Mouse (Mus musculus): ENCODE results near the gene Nudt8. TPM values are rescaled to one million over a fixed set of nuclear protein-coding genes. Genes with fewer than 3 reads are reported as not detected.

The Nudt8 gene
- polyA plus RNA-seq, 1 experiment: 36.9 TPM

DNA sequence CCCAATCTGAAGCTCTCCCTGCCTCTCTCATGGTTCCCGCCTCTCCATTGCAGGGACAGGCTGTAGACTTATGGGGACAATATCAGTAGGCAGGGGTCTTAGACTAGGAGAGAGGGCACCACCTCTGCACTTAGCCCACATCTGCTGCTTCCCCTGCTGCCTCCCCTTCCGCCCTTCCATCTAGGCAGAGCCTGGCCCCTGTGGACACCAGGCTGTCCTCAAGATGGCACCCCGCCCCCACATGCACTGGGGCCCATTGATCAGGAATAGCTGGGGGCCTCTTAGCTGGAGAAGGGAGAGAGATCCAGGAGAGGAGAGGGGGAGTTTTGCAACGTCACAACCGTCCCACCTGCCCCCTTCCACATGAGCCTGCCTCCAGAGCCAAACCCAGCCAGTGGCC lies 8.0 kb upstream of the Nudt8 start, which contains the start of gene Tbx10:
Gene Tbx10 (plus strand): TSS at position 337 of the 400 bp plus-strand sequence.
- no peaks in the 10 kb centered on the region for H3K79me2 ChIP-seq (ENCODE audit: control insufficient read depth, insufficient read depth)
- peaks cover 28% of the 10 kb centered on the region for H3K27me3 ChIP-seq (ENCODE audit: control insufficient read depth, insufficient read depth, insufficient read length)
- TF ChIP-seq TCF12 (IDR thresholded peaks at IDR 0.05; ENCODE audit: insufficient read depth, poor library complexity, severe bottlenecking): no peak
- TF ChIP-seq E2F4 (IDR thresholded peaks at IDR 0.05; ENCODE audit: insufficient read depth): no peak
- TF ChIP-seq MAX (IDR thresholded peaks at IDR 0.05; ENCODE audit: low read depth): no peak
- no peak for TF ChIP-seq MYOG (IDR thresholded peaks at IDR 0.05; ENCODE audit: control insufficient read depth in 1 of 3, insufficient read depth in 1 of 3, insufficient read length in 2 of 3, low read depth in 2 of 3)
- no peak for TF ChIP-seq MYOD1 (IDR thresholded peaks at IDR 0.05; ENCODE audit: control insufficient read depth in 1 of 3, insufficient read length in 2 of 3, low read depth in 2 of 3)
- TF ChIP-seq POLR2A (IDR thresholded peaks at IDR 0.05; ENCODE audit: insufficient read length, low read depth): no peak
- TF ChIP-seq SRF (IDR thresholded peaks at IDR 0.05; ENCODE audit: control insufficient read depth, insufficient read length, low read depth): no peak
- no peak for TF ChIP-seq REST (IDR thresholded peaks at IDR 0.05; ENCODE audit: insufficient read depth, insufficient read length)
- TF ChIP-seq USF1 (IDR thresholded peaks at IDR 0.05; ENCODE audit: low read depth): no peak
- TF ChIP-seq CEBPB (IDR thresholded peaks at IDR 0.05; ENCODE audit: insufficient read depth, poor library complexity, severe bottlenecking): no peak
- TF ChIP-seq POLR2AphosphoS2 (IDR thresholded peaks at IDR 0.05; ENCODE audit: insufficient read length, low read depth): no peak
- no peak for TF ChIP-seq TCF3 (IDR thresholded peaks at IDR 0.05; ENCODE audit: insufficient read length, low read depth)
- H3K4me2 ChIP-seq (ENCODE audit: low read depth): no peak within 1 kb of the TSS
- no peak within 1 kb of the TSS for H3ac ChIP-seq (ENCODE audit: control insufficient read depth, insufficient read length)
- H3K4me3 ChIP-seq: no peak within 1 kb of the TSS
- no peaks in the 10 kb centered on the region for H3K36me3 ChIP-seq (ENCODE audit: control insufficient read depth, insufficient read depth)

DNA sequence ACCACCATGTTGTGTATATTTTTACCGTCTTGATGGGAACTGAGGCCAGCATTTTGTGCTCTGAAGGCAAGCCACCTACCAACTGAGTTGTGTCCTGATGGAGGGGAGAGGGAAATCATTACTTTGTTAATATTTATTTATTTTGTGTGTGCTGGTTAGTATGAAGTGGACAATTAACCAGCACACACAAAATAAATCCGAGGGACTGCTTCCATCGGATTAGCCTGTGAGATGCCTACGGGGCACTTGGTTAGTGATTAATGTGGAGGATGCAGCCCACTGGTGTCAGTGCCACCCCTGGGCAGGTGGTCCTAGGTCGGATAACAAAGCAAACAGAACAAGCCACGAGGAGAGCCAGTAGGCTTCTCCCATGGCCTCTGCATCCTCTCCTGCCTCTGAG lies 5.4 kb upstream of the Nudt8 start:
- TF ChIP-seq CEBPB (IDR thresholded peaks at IDR 0.05; ENCODE audit: insufficient read depth, poor library complexity, severe bottlenecking) (no peak), MYOD1 (IDR thresholded peaks at IDR 0.05; ENCODE audit: control insufficient read depth in 1 of 3, insufficient read length in 2 of 3, low read depth in 2 of 3) (no peak), MAX (IDR thresholded peaks at IDR 0.05; ENCODE audit: low read depth) (no peak), USF1 (IDR thresholded peaks at IDR 0.05; ENCODE audit: low read depth) (no peak), TCF12 (IDR thresholded peaks at IDR 0.05; ENCODE audit: insufficient read depth, poor library complexity, severe bottlenecking) (no peak), POLR2AphosphoS2 (IDR thresholded peaks at IDR 0.05; ENCODE audit: insufficient read length, low read depth) (no peak), SRF (IDR thresholded peaks at IDR 0.05; ENCODE audit: control insufficient read depth, insufficient read length, low read depth) (no peak), MYOG (IDR thresholded peaks at IDR 0.05; ENCODE audit: control insufficient read depth in 1 of 3, insufficient read depth in 1 of 3, insufficient read length in 2 of 3, low read depth in 2 of 3) (no peak), E2F4 (IDR thresholded peaks at IDR 0.05; ENCODE audit: insufficient read depth) (no peak)
- Histone ChIP-seq H3K4me3 (no peak overlapping the region), H3K36me3 (ENCODE audit: control insufficient read depth, insufficient read depth) (no peaks in the 10 kb centered on the region), H3ac (ENCODE audit: control insufficient read depth, insufficient read length) (no peak overlapping the region), H3K4me2 (ENCODE audit: low read depth) (no peak overlapping the region), H3K27me3 (ENCODE audit: control insufficient read depth, insufficient read depth, insufficient read length) (peaks cover 28% of the 10 kb centered on the region), H3K79me2 (ENCODE audit: control insufficient read depth, insufficient read depth) (no peaks in the 10 kb centered on the region)

DNA sequence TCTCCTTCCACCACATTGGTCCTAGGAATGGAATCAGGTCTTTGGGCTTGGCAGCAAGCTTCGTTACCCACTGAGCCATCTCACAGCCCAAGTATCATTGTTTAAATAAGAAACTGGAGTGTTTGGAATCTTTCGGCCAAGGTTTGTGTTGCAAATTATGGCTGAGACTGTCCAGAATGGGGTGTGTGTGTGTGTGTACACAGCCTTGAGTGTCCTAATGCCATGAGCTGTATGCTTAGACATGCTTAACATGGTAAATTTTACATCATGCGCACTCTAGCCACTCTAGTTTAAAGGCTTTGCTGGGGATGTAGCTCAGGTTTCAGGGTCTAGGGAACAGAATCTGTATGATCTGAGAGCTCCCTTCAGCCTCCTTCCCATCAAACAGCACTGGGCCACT lies 4.9 kb upstream of the Nudt8 start:
- TF ChIP-seq E2F4 (IDR thresholded peaks at IDR 0.05; ENCODE audit: insufficient read depth) (no peak), SRF (IDR thresholded peaks at IDR 0.05; ENCODE audit: control insufficient read depth, insufficient read length, low read depth) (no peak), REST (IDR thresholded peaks at IDR 0.05; ENCODE audit: insufficient read depth, insufficient read length) (no peak), POLR2A (IDR thresholded peaks at IDR 0.05; ENCODE audit: insufficient read length, low read depth) (no peak), MYOD1 (IDR thresholded peaks at IDR 0.05; ENCODE audit: control insufficient read depth in 1 of 3, insufficient read length in 2 of 3, low read depth in 2 of 3) (no peak), TCF12 (IDR thresholded peaks at IDR 0.05; ENCODE audit: insufficient read depth, poor library complexity, severe bottlenecking) (no peak), USF1 (IDR thresholded peaks at IDR 0.05; ENCODE audit: low read depth) (no peak), CEBPB (IDR thresholded peaks at IDR 0.05; ENCODE audit: insufficient read depth, poor library complexity, severe bottlenecking) (no peak), TCF3 (IDR thresholded peaks at IDR 0.05; ENCODE audit: insufficient read length, low read depth) (no peak), MYOG (IDR thresholded peaks at IDR 0.05; ENCODE audit: control insufficient read depth in 1 of 3, insufficient read depth in 1 of 3, insufficient read length in 2 of 3, low read depth in 2 of 3) (no peak), POLR2AphosphoS2 (IDR thresholded peaks at IDR 0.05; ENCODE audit: insufficient read length, low read depth) (no peak), MAX (IDR thresholded peaks at IDR 0.05; ENCODE audit: low read depth) (no peak)

DNA sequence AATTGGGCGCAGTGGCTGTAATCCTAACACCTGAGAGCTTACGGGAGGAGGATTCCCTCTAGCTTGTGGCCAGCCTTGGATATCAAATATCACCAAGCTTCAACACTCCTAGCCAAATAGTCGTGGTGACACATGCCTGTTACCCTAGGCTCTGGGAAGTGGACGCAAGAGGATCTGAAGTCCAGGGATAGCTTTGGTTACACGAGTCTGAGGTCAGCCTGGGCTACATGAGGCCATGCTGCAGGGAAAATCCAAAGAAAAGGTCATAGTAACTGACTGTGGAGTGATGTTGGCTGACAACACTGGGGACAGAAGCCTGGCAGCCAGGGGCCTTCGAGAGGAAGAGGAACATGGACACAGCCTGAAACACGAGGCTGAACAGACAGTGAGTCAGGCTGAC lies 4.3 kb upstream of the Nudt8 start:
- H3K36me3 ChIP-seq (ENCODE audit: control insufficient read depth, insufficient read depth): no peaks in the 10 kb centered on the region
- H3K4me2 ChIP-seq (ENCODE audit: low read depth): no peak overlapping the region
- H3K27me3 ChIP-seq (ENCODE audit: control insufficient read depth, insufficient read depth, insufficient read length): peaks cover 23% of the 10 kb centered on the region
- no peaks in the 10 kb centered on the region for H3K79me2 ChIP-seq (ENCODE audit: control insufficient read depth, insufficient read depth)
- no peak for TF ChIP-seq POLR2A (IDR thresholded peaks at IDR 0.05; ENCODE audit: insufficient read length, low read depth)
- no peak for TF ChIP-seq POLR2AphosphoS2 (IDR thresholded peaks at IDR 0.05; ENCODE audit: insufficient read length, low read depth)
- no peak for TF ChIP-seq SRF (IDR thresholded peaks at IDR 0.05; ENCODE audit: control insufficient read depth, insufficient read length, low read depth)
- no peak for TF ChIP-seq MYOG (IDR thresholded peaks at IDR 0.05; ENCODE audit: control insufficient read depth in 1 of 3, insufficient read depth in 1 of 3, insufficient read length in 2 of 3, low read depth in 2 of 3)
- TF ChIP-seq MAX (IDR thresholded peaks at IDR 0.05; ENCODE audit: low read depth): no peak
- TF ChIP-seq MYOD1 (IDR thresholded peaks at IDR 0.05; ENCODE audit: control insufficient read depth in 1 of 3, insufficient read length in 2 of 3, low read depth in 2 of 3): no peak
- no peak for TF ChIP-seq E2F4 (IDR thresholded peaks at IDR 0.05; ENCODE audit: insufficient read depth)
- TF ChIP-seq TCF12 (IDR thresholded peaks at IDR 0.05; ENCODE audit: insufficient read depth, poor library complexity, severe bottlenecking): no peak
- no peak overlapping the region for H3ac ChIP-seq (ENCODE audit: control insufficient read depth, insufficient read length)
- no peak overlapping the region for H3K4me3 ChIP-seq

More for the DNA sequence above, 4.9 kb upstream of the Nudt8 start:
- Histone ChIP-seq H3K79me2 (ENCODE audit: control insufficient read depth, insufficient read depth) (no peaks in the 10 kb centered on the region), H3K4me2 (ENCODE audit: low read depth) (no peak overlapping the region), H3K36me3 (ENCODE audit: control insufficient read depth, insufficient read depth) (no peaks in the 10 kb centered on the region), H3K4me3 (no peak overlapping the region), H3ac (ENCODE audit: control insufficient read depth, insufficient read length) (no peak overlapping the region), H3K27me3 (ENCODE audit: control insufficient read depth, insufficient read depth, insufficient read length) (peaks cover 28% of the 10 kb centered on the region)
